19 mouse cellular contexts compared by ENCODE assay signal in genomic region chr9:111490583-111490982, GRCm38 (mm10). TPM values are rescaled to one million over a fixed set of nuclear protein-coding genes. Genes with fewer than 3 reads are reported as not detected.
"Had no signal": no experiment of that assay in that cellular context is flagged by ENCODE, and none has a peak within 500 bp of the region (broad histone marks: within the 10 kb centered on the region; RNA-seq: fewer than 3 reads in every experiment).

No protein-coding gene starts in this region.

- H3K27ac ChIP-seq: liver, embryonic 14.5 days; neural tube, embryonic 13.5 days; neural tube, embryonic 15.5 days had no signal

- H3K9me3 ChIP-seq: neural tube, embryonic 13.5 days; neural tube, embryonic 15.5 days had no signal

- H3K4me2 ChIP-seq: lung, embryonic 14.5 days; midbrain, embryonic 11.5 days; neural tube, embryonic 13.5 days; neural tube, embryonic 15.5 days had no signal

- H3K27me3 ChIP-seq: neural tube, embryonic 15.5 days had no signal

- H3K4me1 ChIP-seq: neural tube, embryonic 15.5 days had no signal

- DNase-seq: lung, adult 18-20 months; lung, embryonic 14.5 days; lung, postnatal 10 days; lung, postnatal 4 days; retina, postnatal 1 day; right cerebral cortex, adult 18-20 months; right cerebral cortex, postnatal 25 days; right cerebral cortex, postnatal 4 days; spleen, adult 18-20 months; thymus, adult 18-20 months; thymus, postnatal 14 days; thymus, postnatal 36 days had no signal

- H3K36me3 ChIP-seq: neural tube, embryonic 13.5 days; neural tube, embryonic 15.5 days had no signal

- H3K9ac ChIP-seq: liver, embryonic 14.5 days; lung, embryonic 14.5 days; neural tube, embryonic 13.5 days; neural tube, embryonic 15.5 days had no signal

- H3K4me3 ChIP-seq: myocyte; neural tube, embryonic 13.5 days; neural tube, embryonic 15.5 days had no signal

RNA-seq across cellular contexts. Expression of gene Dclk3, which starts 51.7 kb away (rescaled TPM):
- total RNA-seq: megakaryocyte, adult 5-6 weeks; megakaryocyte-erythroid progenitor cell, adult 5-6 weeks had no signal
- polyA plus RNA-seq: lung, embryonic 14.5 days; myocyte had no signal
